Mouse (Mus musculus) cerebellum, adult (tissue): ENCODE measurements around the gene Rnf10.

Source experiments
- ATAC-seq: cut with Nextera tagmentation; 2 replicates; pipeline ENCODE4 v1.9.2; 2017; ENCODE audit warnings: mild to moderate bottlenecking, moderate library complexity, mixed read lengths; ENCODE audit not compliant: insufficient number of reproducible peaks, low FRiP score, low TSS enrichment

Rnf10 gene

GRCm38 (mm10) chr5:115278053-115278452, 5.4 kb upstream of the Rnf10 start:
- ATAC-seq = no peak

- ATAC-seq = no peak
These were observed 3.3 kb upstream of the Rnf10 start for GRCm38 (mm10) chr5:115275998-115276397.

GRCm38 (mm10) chr5:115274771-115275170, 2.1 kb upstream of the Rnf10 start:
- ATAC-seq = no peak

- no peak for ATAC-seq
These were observed 1.7 kb upstream of the Rnf10 start for GRCm38 (mm10) chr5:115274353-115274752.

- no peak for ATAC-seq
These were observed 944 bp upstream of the Rnf10 start for GRCm38 (mm10) chr5:115273549-115274135.

GRCm38 (mm10) chr5:115271931-115272811, 527 bp downstream of the Rnf10 start:
- no peak for ATAC-seq

- ATAC-seq = no peak
These were observed 2.7 kb downstream of the Rnf10 start for GRCm38 (mm10) chr5:115269969-115270368.

GRCm38 (mm10) chr5:115268266-115268665, 4.4 kb downstream of the Rnf10 start:
- ATAC-seq = no peak

GRCm38 (mm10) chr5:115267469-115268045, 5.1 kb downstream of the Rnf10 start:
- ATAC-seq = no peak

GRCm38 (mm10) chr5:115266787-115267468, 5.8 kb downstream of the Rnf10 start:
- no peak for ATAC-seq

GRCm38 (mm10) chr5:115266340-115266739, 6.4 kb downstream of the Rnf10 start:
- no peak for ATAC-seq

GRCm38 (mm10) chr5:115262502-115263291, 10.0 kb downstream of the Rnf10 start:
- no peak for ATAC-seq

- no peak for ATAC-seq
These were observed 10.8 kb downstream of the Rnf10 start for GRCm38 (mm10) chr5:115261880-115262279.

GRCm38 (mm10) chr5:115261141-115261540, 11.6 kb downstream of the Rnf10 start:
- ATAC-seq = no peak

- no peak for ATAC-seq
These were observed 12.3 kb downstream of the Rnf10 start for GRCm38 (mm10) chr5:115260356-115260755.

- no peak for ATAC-seq
These were observed 15.7 kb downstream of the Rnf10 start for GRCm38 (mm10) chr5:115256909-115257546.

GRCm38 (mm10) chr5:115255472-115255871, 17.2 kb downstream of the Rnf10 start:
- no peak for ATAC-seq

- ATAC-seq = no peak
These were observed 32.5 kb downstream of the Rnf10 start for GRCm38 (mm10) chr5:115240191-115240590.

GRCm38 (mm10) chr5:115238729-115239195, 33.9 kb downstream of the Rnf10 start:
- ATAC-seq = no peak
